Mouse (Mus musculus): ENCODE data around the gene Wipf3. TPM values are rescaled to one million over a fixed set of nuclear protein-coding genes. Genes with fewer than 3 reads are reported as not detected.

The Wipf3 gene
- polyA plus RNA-seq, 1 experiment from 2014 or later: 1.4 TPM

DNA sequence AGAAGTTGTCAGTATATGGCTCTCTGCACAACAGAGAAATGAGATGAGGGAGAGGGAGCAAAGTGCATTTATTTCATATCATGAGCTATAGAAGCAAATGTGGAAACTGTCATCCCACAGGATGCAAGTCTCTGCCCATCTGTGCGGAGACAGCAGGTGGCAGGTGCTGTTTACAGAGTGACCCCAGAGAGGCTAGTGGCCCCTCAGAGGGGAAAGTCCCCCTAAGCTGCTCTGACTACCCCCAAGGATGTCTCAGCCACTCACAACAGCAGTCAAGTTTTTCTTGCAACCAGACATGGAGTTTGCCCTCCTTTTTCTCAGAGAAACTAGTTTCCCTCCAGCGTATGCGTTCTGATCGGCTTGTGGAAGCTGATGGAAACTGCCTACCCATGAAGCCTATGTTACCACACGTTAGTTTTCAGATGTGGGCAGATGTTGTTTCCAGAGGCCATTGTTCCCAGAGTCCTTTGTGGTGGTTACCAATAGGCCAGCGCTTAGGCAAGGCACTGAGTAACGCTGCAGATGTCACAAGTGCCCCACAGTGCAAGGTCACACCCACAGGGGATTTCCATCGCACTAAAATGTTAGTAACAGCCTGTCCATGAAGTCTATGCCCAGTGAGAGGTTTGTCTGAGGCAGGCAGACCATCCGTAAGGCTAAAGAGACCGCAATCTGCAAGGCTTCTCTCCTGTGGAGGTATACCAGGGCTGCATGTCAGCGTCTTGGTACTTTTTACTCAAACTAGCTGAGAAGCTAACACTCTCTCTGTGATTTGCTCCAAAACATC is 65.4 kb downstream of the Wipf3 start:
- no peaks in the 10 kb centered on the region for H3K36me3 ChIP-seq (ENCODE audit: insufficient read depth, low read length)
- H3K27me3 ChIP-seq (ENCODE audit: insufficient read depth, low read length): no peaks in the 10 kb centered on the region
- H3K4me1 ChIP-seq (replicated peaks; ENCODE audit: insufficient read depth, low read length): no peaks in the 10 kb centered on the region
- TF ChIP-seq CTCF (IDR thresholded peaks at IDR 0.05; ENCODE audit: low read depth): no peak
- ATAC-seq (replicated peaks; ENCODE audit: low FRiP score, low read depth) (no peak), DNase-seq (ENCODE audit: low spot score) (no peak)
- no peak overlapping the region for H3K4me2 ChIP-seq (ENCODE audit: low read length)
- 76% methylated on average over 11 of the region's 11 CpGs for WGBS
- H3K4me3 ChIP-seq (replicated peaks; ENCODE audit: low read depth, low read length): no peak overlapping the region
- H3K27ac ChIP-seq: no peak overlapping the region
- H3K9me3 ChIP-seq (replicated peaks; ENCODE audit: low read length): no peaks in the 10 kb centered on the region
- H3K9ac ChIP-seq (ENCODE audit: low read depth, low read length): no peak overlapping the region

DNA sequence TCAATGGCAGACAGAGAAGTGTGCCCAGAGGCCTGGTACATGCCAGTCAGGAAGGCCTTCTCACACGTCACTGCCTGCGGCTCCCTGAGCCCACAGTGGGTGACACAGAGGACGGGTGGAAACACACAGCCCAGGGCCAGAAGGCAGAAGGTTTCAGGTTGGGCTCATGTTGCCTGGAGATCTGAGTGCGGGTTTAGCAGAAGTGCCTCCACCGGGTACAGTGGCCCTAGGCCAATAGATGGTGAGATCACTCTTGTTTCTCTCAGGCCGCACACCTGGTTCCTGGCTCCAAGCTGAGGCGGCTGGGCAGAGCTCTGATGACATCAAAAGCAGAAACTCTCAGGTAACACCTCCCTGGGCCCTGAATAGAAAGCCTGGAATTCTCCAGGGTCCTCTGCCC is 66.8 kb downstream of the Wipf3 start:
- Histone ChIP-seq H3K4me1 (replicated peaks; ENCODE audit: insufficient read depth, low read length) (no peaks in the 10 kb centered on the region), H3K9me3 (replicated peaks; ENCODE audit: low read length) (no peaks in the 10 kb centered on the region), H3K36me3 (ENCODE audit: insufficient read depth, low read length) (no peaks in the 10 kb centered on the region), H3K27me3 (ENCODE audit: insufficient read depth, low read length) (no peaks in the 10 kb centered on the region), H3K4me3 (replicated peaks; ENCODE audit: low read depth, low read length) (no peak overlapping the region), H3K4me2 (ENCODE audit: low read length) (no peak overlapping the region), H3K9ac (ENCODE audit: low read depth, low read length) (no peak overlapping the region), H3K27ac (no peak overlapping the region)
- TF ChIP-seq CTCF (IDR thresholded peaks at IDR 0.05; ENCODE audit: low read depth): no peak
- ATAC-seq (replicated peaks; ENCODE audit: low FRiP score, low read depth): no peak
- no peak for DNase-seq (ENCODE audit: low spot score)
- 90% methylated on average over 7 of the region's 7 CpGs for WGBS

DNA sequence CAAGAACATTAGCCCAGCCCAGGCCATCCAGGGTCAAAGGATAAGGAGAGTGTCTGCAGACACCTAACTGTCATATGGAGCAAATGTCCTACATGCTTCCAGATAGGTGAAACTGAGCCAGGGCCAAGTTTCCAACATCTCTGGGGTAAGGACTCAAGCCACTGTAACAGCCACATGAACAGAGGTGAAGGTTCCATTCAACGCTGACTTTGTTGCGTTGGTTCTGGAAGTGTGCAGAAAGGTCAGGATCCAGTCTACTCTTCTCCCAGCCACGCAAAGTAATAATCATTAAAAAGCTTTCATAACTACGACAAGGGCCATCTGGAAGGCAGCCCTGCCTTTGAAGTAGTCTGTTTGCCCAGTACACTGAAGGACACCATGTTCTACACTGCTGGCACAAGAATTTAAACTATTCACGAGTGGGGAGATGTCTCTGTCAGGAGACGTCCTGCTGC is 73.3 kb downstream of the Wipf3 start:
- no peaks in the 10 kb centered on the region for H3K27me3 ChIP-seq (ENCODE audit: insufficient read depth, low read length)
- no peak for DNase-seq (ENCODE audit: low spot score)
- no peak overlapping the region for H3K4me2 ChIP-seq (ENCODE audit: low read length)
- H3K27ac ChIP-seq: no peak overlapping the region
- no peaks in the 10 kb centered on the region for H3K36me3 ChIP-seq (ENCODE audit: insufficient read depth, low read length)
- no peak for ATAC-seq (replicated peaks; ENCODE audit: low FRiP score, low read depth)
- no peaks in the 10 kb centered on the region for H3K9me3 ChIP-seq (replicated peaks; ENCODE audit: low read length)
- no peaks in the 10 kb centered on the region for H3K4me1 ChIP-seq (replicated peaks; ENCODE audit: insufficient read depth, low read length)
- H3K4me3 ChIP-seq (replicated peaks; ENCODE audit: low read depth, low read length): no peak overlapping the region
- H3K9ac ChIP-seq (ENCODE audit: low read depth, low read length): no peak overlapping the region
- WGBS: 68% methylated on average over 6 of the region's 6 CpGs
- no peak for TF ChIP-seq CTCF (IDR thresholded peaks at IDR 0.05; ENCODE audit: low read depth)

GRCm38 (mm10) chr6:54506318-54506717 is 76.9 kb downstream of the Wipf3 start:
- 67% methylated on average over 11 of the region's 11 CpGs for WGBS
- no peaks in the 10 kb centered on the region for H3K4me1 ChIP-seq (replicated peaks; ENCODE audit: insufficient read depth, low read length)
- no peak overlapping the region for H3K4me2 ChIP-seq (ENCODE audit: low read length)
- H3K9ac ChIP-seq (ENCODE audit: low read depth, low read length): no peak overlapping the region
- no peak overlapping the region for H3K4me3 ChIP-seq (replicated peaks; ENCODE audit: low read depth, low read length)
- ATAC-seq (replicated peaks; ENCODE audit: low FRiP score, low read depth) (no peak), DNase-seq (ENCODE audit: low spot score) (no peak)
- no peaks in the 10 kb centered on the region for H3K36me3 ChIP-seq (ENCODE audit: insufficient read depth, low read length)
- H3K27me3 ChIP-seq (ENCODE audit: insufficient read depth, low read length): no peaks in the 10 kb centered on the region
- no peak for TF ChIP-seq CTCF (IDR thresholded peaks at IDR 0.05; ENCODE audit: low read depth)
- H3K27ac ChIP-seq: no peak overlapping the region
- H3K9me3 ChIP-seq (replicated peaks; ENCODE audit: low read length): no peaks in the 10 kb centered on the region

GRCm38 (mm10) chr6:54507002-54507401 is 77.6 kb downstream of the Wipf3 start:
- peak; percentile 83 for TF ChIP-seq CTCF (IDR thresholded peaks at IDR 0.05; ENCODE audit: low read depth)
- H3K4me3 ChIP-seq (replicated peaks; ENCODE audit: low read depth, low read length): no peak overlapping the region
- ATAC-seq (replicated peaks; ENCODE audit: low FRiP score, low read depth) (no peak), DNase-seq (ENCODE audit: low spot score) (peak; percentile 88)
- no peaks in the 10 kb centered on the region for H3K27me3 ChIP-seq (ENCODE audit: insufficient read depth, low read length)
- WGBS: 34% methylated on average over 8 of the region's 8 CpGs
- no peak overlapping the region for H3K9ac ChIP-seq (ENCODE audit: low read depth, low read length)
- H3K27ac ChIP-seq: no peak overlapping the region
- H3K9me3 ChIP-seq (replicated peaks; ENCODE audit: low read length): no peaks in the 10 kb centered on the region
- no peaks in the 10 kb centered on the region for H3K4me1 ChIP-seq (replicated peaks; ENCODE audit: insufficient read depth, low read length)
- H3K36me3 ChIP-seq (ENCODE audit: insufficient read depth, low read length): no peaks in the 10 kb centered on the region
- no peak overlapping the region for H3K4me2 ChIP-seq (ENCODE audit: low read length)

GRCm38 (mm10) chr6:54507808-54508207 is 78.4 kb downstream of the Wipf3 start:
- no peak for ATAC-seq (replicated peaks; ENCODE audit: low FRiP score, low read depth)
- H3K27ac ChIP-seq: no peak overlapping the region
- no peak overlapping the region for H3K4me2 ChIP-seq (ENCODE audit: low read length)
- TF ChIP-seq CTCF (IDR thresholded peaks at IDR 0.05; ENCODE audit: low read depth): no peak
- H3K27me3 ChIP-seq (ENCODE audit: insufficient read depth, low read length): no peaks in the 10 kb centered on the region
- no peak overlapping the region for H3K9ac ChIP-seq (ENCODE audit: low read depth, low read length)
- H3K4me1 ChIP-seq (replicated peaks; ENCODE audit: insufficient read depth, low read length): no peaks in the 10 kb centered on the region
- H3K9me3 ChIP-seq (replicated peaks; ENCODE audit: low read length): no peaks in the 10 kb centered on the region
- no peak overlapping the region for H3K4me3 ChIP-seq (replicated peaks; ENCODE audit: low read depth, low read length)
- WGBS: 47% methylated on average over 5 of the region's 5 CpGs
- H3K36me3 ChIP-seq (ENCODE audit: insufficient read depth, low read length): no peaks in the 10 kb centered on the region
- no peak for DNase-seq (ENCODE audit: low spot score)
